Mouse (Mus musculus) midbrain, embryonic 15.5 days (tissue): ENCODE results near the gene Ccdc14. TPM values are rescaled to one million over a fixed set of nuclear protein-coding genes. Genes with fewer than 3 reads are reported as not detected.
"Not testable (repeated sequence)": the region's sequence is repeated elsewhere in the genome, so short reads cannot be mapped to it uniquely, and the experiment has no call there.

ENCODE experiments used
- ATAC-seq: fragments of 200-750 bp; cut with Nextera tagmentation; replicated peaks from 2 replicates; pipeline ENCODE4 v1.8.0; 2017; ENCODE audit warnings: moderate TSS enrichment
- H3K27ac ChIP-seq: fragments of 300-500 bp; sonication (generic); 2 replicates; pipeline ENCODE4 v1.5.1; 2015; ENCODE audit warnings: mild to moderate bottlenecking, inconsistent platforms
- H3K27me3 ChIP-seq: fragments of 300-500 bp; sonication (generic); replicated peaks from 2 replicates; pipeline ENCODE4 v1.6.1; 2015; ENCODE audit warnings: inconsistent platforms
- H3K36me3 ChIP-seq: fragments of 300-500 bp; sonication (generic); replicated peaks from 2 replicates; pipeline ENCODE4 v1.6.1; 2015; ENCODE audit warnings: inconsistent platforms
- H3K4me1 ChIP-seq: fragments of 300-500 bp; sonication (generic); 2 replicates; pipeline ENCODE4 v1.6.1; 2015; ENCODE audit warnings: inconsistent platforms
- H3K4me2 ChIP-seq: fragments of 300-500 bp; sonication (generic); 2 replicates; pipeline ENCODE4 v1.6.1; 2015; ENCODE audit warnings: inconsistent platforms, mild to moderate bottlenecking, moderate library complexity
- H3K4me3 ChIP-seq: fragments of 300-500 bp; sonication (generic); 2 replicates; pipeline ENCODE4 v1.5.1; 2015; ENCODE audit warnings: mild to moderate bottlenecking, inconsistent platforms
- H3K9ac ChIP-seq: fragments of 300-500 bp; sonication (generic); 2 replicates; pipeline ENCODE4 v1.6.1; 2015; ENCODE audit warnings: mild to moderate bottlenecking, inconsistent platforms
- H3K9me3 ChIP-seq: fragments of 300-500 bp; sonication (generic); 2 replicates; pipeline ENCODE4 v1.6.1; 2016; ENCODE audit warnings: inconsistent platforms
- WGBS: fragments of 180-500 bp; shearing (Covaris S2); methylation state at CpG from one replicate; pipeline ENCODE4 v1.1.7; 2015; ENCODE audit warnings: mixed read lengths; 5-methylcytosine and 5-hydroxymethylcytosine counted together
- polyA plus RNA-seq: library from polyadenylated mRNA; unstranded; fragments of >200 nt; fragmentation: Nextera tagmentation; extraction: Ambion mirVana; gene quantifications from 2 replicates; pipeline ENCODE4 v1.2.1, GENCODE M21; 2015

Gene Ccdc14
- polyA plus RNA-seq, 1 experiment from 2014 or later = 4.0 TPM

GRCm38 (mm10) chr16:34672822-34673221 is 17.6 kb upstream of the Ccdc14 start:
- no peaks in the 10 kb centered on the region for H3K36me3 ChIP-seq
- H3K27me3 ChIP-seq = peaks cover 11% of the 10 kb centered on the region; the same call in 1 of the 2 replicates
- H3K27ac ChIP-seq = no peak overlapping the region
- ATAC-seq = no peak
- H3K4me2 ChIP-seq = no peak overlapping the region
- H3K9ac ChIP-seq = no peak overlapping the region
- no peak overlapping the region for H3K4me3 ChIP-seq
- H3K9me3 ChIP-seq = no peaks in the 10 kb centered on the region
- H3K4me1 ChIP-seq = 0 out of 2 replicates have a peak, but pooled peaks cover 5% of the 10 kb centered on the region
- WGBS = 58% methylated on average over 3 of the region's 3 CpGs

DNA sequence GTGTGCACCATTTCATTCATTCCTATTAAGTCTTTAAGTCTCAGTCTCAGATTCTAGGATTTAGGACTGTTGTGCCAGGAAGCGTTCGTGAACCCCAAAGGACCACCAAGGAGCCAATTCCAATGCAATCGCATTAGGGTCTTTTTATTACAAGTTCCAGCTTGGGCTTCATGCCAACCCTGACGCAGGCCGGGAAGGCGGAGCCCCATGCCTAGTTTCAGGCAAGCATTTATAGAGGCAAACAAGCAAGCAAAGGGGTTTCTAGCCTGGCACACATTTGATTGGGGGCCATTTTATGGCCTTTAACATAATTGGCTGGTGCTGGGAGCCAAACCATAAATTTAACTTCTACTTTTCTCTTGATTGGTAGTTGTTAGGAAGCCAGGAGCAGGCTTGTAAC is 16.1 kb upstream of the Ccdc14 start:
- H3K27me3 ChIP-seq = no peaks in the 10 kb centered on the region
- ATAC-seq = no peak
- no peaks in the 10 kb centered on the region for H3K9me3 ChIP-seq
- H3K27ac ChIP-seq = no peak overlapping the region
- H3K9ac ChIP-seq = no peak overlapping the region
- H3K4me3 ChIP-seq = no peak overlapping the region
- H3K4me1 ChIP-seq = 0 out of 2 replicates have a peak, but pooled peaks cover 5% of the 10 kb centered on the region
- H3K36me3 ChIP-seq = no peaks in the 10 kb centered on the region
- WGBS = 72% methylated on average over 6 of the region's 6 CpGs
- no peak overlapping the region for H3K4me2 ChIP-seq

DNA sequence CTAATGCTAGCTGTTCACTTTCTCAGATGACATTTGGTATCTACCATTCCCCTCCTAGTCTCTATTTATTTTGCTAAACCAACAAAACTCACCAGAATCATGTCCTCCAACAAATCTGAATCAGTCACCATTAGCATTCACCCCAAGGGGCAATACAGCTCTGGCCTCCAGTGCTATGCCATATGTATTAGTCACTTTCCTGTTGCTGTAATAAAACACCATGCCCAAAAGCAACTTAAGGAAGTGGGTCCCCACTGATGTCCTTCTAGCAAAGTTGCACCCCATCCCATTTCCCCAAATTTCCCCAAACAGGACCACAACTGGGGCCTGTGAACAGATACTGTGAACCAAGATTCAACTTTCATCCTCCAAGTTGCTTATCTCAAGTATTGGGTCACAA is 8.6 kb upstream of the Ccdc14 start:
- H3K4me1 ChIP-seq = no peaks in the 10 kb centered on the region
- no peaks in the 10 kb centered on the region for H3K9me3 ChIP-seq
- H3K27ac ChIP-seq = no peak overlapping the region
- no peak overlapping the region for H3K4me3 ChIP-seq
- no peak overlapping the region for H3K4me2 ChIP-seq
- no peak overlapping the region for H3K9ac ChIP-seq
- no peaks in the 10 kb centered on the region for H3K36me3 ChIP-seq
- H3K27me3 ChIP-seq = no peaks in the 10 kb centered on the region
- no peak for ATAC-seq

DNA sequence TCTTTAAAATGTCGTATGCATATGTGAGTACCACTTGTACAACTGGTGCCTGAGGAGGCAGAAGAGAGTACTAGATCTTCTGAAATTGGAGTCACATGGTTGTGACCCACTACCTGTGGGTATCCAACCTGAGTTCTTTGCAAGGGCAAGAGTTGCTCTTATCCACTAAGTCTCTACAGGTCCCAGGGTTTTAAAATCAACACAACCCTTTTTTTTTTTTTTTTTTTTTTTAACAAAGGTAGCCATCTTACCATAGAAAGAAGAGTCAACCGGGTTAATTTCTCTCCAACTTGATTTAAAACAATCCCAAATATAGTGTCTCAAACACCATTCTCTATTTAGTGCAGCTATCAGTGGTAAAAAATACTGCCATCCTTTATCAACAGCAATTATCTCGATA is 537 bp upstream of the Ccdc14 start:
- ATAC-seq = no peak; the same call in 1 of the 2 replicates
- 74% methylated on average over 3 of the region's 3 CpGs for WGBS
- Histone ChIP-seq H3K4me3 (peak overlapping the region; percentile 80), H3K36me3 (no peaks in the 10 kb centered on the region), H3K9me3 (no peaks in the 10 kb centered on the region), H3K27ac (peak overlapping the region; percentile 91), H3K4me1 (peaks cover 7% of the 10 kb centered on the region), H3K27me3 (no peaks in the 10 kb centered on the region), H3K4me2 (peak overlapping the region; percentile 78), H3K9ac (no peak overlapping the region; the same call in 1 of the 2 replicates)

- H3K27ac ChIP-seq = peak overlapping the region; percentile 91
- H3K4me2 ChIP-seq = peak overlapping the region; percentile 78
- H3K4me1 ChIP-seq = peaks cover 7% of the 10 kb centered on the region
- no peaks in the 10 kb centered on the region for H3K36me3 ChIP-seq
- peak overlapping the region; percentile 80 for H3K4me3 ChIP-seq
- H3K27me3 ChIP-seq = no peaks in the 10 kb centered on the region
- no peaks in the 10 kb centered on the region for H3K9me3 ChIP-seq
- H3K9ac ChIP-seq = peak overlapping the region; percentile 65
- 7% methylated on average over 11 of the region's 11 CpGs for WGBS
- peak; percentile 9; the same call in 1 of the 2 replicates for ATAC-seq
These were observed 740 bp downstream of the Ccdc14 start for GRCm38 (mm10) chr16:34691156-34691555.

DNA sequence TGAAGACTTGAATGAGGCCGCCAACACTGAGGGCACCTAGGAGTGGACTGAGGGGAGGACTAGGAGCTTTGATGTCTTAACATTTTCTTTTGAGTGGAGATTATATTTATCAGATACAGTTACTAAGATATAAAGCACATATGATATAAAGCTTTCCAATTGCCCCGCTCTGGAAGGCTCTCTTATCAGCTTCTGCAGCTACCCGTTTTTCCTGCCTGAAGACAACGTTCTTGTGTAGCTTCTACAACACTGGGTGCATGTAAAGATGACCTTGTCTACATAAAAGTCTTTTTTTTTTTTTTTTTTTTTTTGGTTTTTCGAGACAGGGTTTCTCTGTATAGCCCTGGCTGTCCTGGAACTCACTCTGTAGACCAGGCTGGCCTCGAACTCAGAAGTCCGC is 4.1 kb downstream of the Ccdc14 start:
- no peak overlapping the region for H3K9ac ChIP-seq
- H3K9me3 ChIP-seq = no peaks in the 10 kb centered on the region
- WGBS = 97% methylated on average over 6 of the region's 7 CpGs
- no peaks in the 10 kb centered on the region for H3K27me3 ChIP-seq
- no peak overlapping the region for H3K27ac ChIP-seq
- no peaks in the 10 kb centered on the region; the same call in 1 of the 2 replicates for H3K36me3 ChIP-seq
- H3K4me2 ChIP-seq = no peak overlapping the region
- H3K4me3 ChIP-seq = no peak overlapping the region
- peaks cover 7% of the 10 kb centered on the region for H3K4me1 ChIP-seq
- no peak for ATAC-seq

- not testable (repeated sequence) for H3K9ac ChIP-seq, H3K4me3 ChIP-seq, H3K4me1 ChIP-seq, H3K27ac ChIP-seq, H3K4me2 ChIP-seq, H3K9me3 ChIP-seq, H3K27me3 ChIP-seq, H3K36me3 ChIP-seq, ATAC-seq
- WGBS = 84% methylated on average over 3 of the region's 3 CpGs
These were observed 8.3 kb downstream of the Ccdc14 start for GRCm38 (mm10) chr16:34698721-34699120.

DNA sequence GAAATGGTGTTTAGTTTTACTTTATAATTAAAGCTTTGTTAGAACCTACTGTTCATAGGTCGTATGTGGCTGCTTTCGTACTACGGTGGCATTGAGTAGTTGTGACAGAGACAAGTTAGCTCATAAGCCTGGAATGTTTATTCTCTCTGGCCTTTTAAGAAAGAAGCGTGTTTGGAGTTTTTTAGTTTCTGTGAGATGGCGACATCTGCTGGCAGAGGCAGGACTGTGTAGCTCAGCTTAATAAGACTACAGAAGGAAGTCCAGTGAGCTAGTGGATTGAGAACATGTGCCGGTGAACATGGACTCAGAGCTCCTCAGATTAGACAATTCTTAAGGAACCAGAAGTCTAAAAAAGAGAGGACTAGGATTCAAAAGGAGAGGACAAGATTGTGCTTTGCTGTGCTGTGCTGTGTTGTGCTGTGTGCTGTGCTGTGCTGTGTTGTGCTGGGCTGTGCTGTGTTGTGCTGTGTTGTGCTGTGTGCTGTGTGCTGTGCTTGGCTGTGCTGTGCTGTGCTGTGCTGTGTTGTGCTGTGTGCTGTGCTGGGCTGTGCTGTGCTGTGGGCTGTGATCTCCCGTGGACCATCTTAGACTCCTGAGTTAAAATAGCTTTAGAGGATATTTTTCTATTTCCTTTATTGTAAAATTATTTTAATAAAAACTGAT is 9.9 kb downstream of the Ccdc14 start:
- H3K4me3 ChIP-seq = no peak overlapping the region
- no peak overlapping the region for H3K9ac ChIP-seq
- 21% methylated on average over 7 of the region's 7 CpGs for WGBS
- H3K27me3 ChIP-seq = no peaks in the 10 kb centered on the region
- H3K27ac ChIP-seq = no peak overlapping the region
- no peaks in the 10 kb centered on the region for H3K9me3 ChIP-seq
- peak; percentile 77 for ATAC-seq
- no peaks in the 10 kb centered on the region for H3K4me1 ChIP-seq
- H3K4me2 ChIP-seq = no peak overlapping the region
- no peaks in the 10 kb centered on the region; the same call in 1 of the 2 replicates for H3K36me3 ChIP-seq

GRCm38 (mm10) chr16:34700828-34701216 is 10.4 kb downstream of the Ccdc14 start:
- WGBS = 85% methylated on average over 6 of the region's 6 CpGs
- Histone ChIP-seq H3K4me3 (no peak overlapping the region), H3K9me3 (no peaks in the 10 kb centered on the region), H3K4me1 (no peaks in the 10 kb centered on the region), H3K27ac (no peak overlapping the region), H3K9ac (no peak overlapping the region), H3K27me3 (no peaks in the 10 kb centered on the region), H3K4me2 (no peak overlapping the region), H3K36me3 (no peaks in the 10 kb centered on the region; the same call in 1 of the 2 replicates)
- ATAC-seq = no peak

- no peaks in the 10 kb centered on the region for H3K27me3 ChIP-seq
- H3K36me3 ChIP-seq = 0 out of 2 replicates have a peak, but pooled peaks cover 6% of the 10 kb centered on the region
- WGBS = 90% methylated on average over 2 of the region's 2 CpGs
- no peak for ATAC-seq
- no peak overlapping the region for H3K9ac ChIP-seq
- H3K27ac ChIP-seq = no peak overlapping the region
- H3K4me2 ChIP-seq = no peak overlapping the region
- H3K4me1 ChIP-seq = no peaks in the 10 kb centered on the region
- H3K9me3 ChIP-seq = no peaks in the 10 kb centered on the region
- H3K4me3 ChIP-seq = no peak overlapping the region
These were observed 15.6 kb downstream of the Ccdc14 start for GRCm38 (mm10) chr16:34706019-34706418.

DNA sequence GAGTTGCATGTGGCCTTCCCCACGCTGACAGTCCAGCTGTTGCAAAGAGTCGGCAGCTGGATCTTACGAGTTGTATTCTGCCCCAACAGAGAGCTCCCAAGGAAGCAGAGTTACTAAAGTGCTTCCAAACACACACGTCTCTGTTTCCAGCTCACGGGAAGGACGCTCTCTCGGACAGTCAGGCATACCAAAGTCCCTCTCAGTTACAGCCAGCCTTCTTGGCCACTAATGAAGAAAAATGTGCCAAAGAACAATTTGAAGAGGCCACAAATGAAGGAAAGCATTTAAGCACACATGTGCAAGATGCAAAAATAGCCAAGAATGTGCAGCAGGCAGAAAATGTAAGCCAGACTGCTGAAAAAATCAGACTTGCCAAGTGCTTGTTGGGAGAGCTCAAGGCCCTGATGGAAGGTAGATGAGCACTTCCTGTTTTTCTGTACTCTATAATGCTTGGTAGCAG is 16.1 kb downstream of the Ccdc14 start:
- Histone ChIP-seq H3K9me3 (no peaks in the 10 kb centered on the region), H3K9ac (no peak overlapping the region), H3K4me1 (no peaks in the 10 kb centered on the region), H3K27ac (no peak overlapping the region), H3K4me2 (no peak overlapping the region), H3K27me3 (no peaks in the 10 kb centered on the region), H3K36me3 (0 out of 2 replicates have a peak, but pooled peaks cover 6% of the 10 kb centered on the region), H3K4me3 (no peak overlapping the region)
- ATAC-seq = no peak
- 90% methylated on average over 7 of the region's 7 CpGs for WGBS

GRCm38 (mm10) chr16:34711481-34711880 is 21.1 kb downstream of the Ccdc14 start:
- Histone ChIP-seq H3K4me2 (no peak overlapping the region), H3K36me3 (0 out of 2 replicates have a peak, but pooled peaks cover 6% of the 10 kb centered on the region), H3K9me3 (no peaks in the 10 kb centered on the region), H3K9ac (no peak overlapping the region), H3K27ac (no peak overlapping the region), H3K4me3 (no peak overlapping the region), H3K27me3 (no peaks in the 10 kb centered on the region), H3K4me1 (no peaks in the 10 kb centered on the region)
- WGBS = 85% methylated on average over 3 of the region's 3 CpGs
- ATAC-seq = no peak

DNA sequence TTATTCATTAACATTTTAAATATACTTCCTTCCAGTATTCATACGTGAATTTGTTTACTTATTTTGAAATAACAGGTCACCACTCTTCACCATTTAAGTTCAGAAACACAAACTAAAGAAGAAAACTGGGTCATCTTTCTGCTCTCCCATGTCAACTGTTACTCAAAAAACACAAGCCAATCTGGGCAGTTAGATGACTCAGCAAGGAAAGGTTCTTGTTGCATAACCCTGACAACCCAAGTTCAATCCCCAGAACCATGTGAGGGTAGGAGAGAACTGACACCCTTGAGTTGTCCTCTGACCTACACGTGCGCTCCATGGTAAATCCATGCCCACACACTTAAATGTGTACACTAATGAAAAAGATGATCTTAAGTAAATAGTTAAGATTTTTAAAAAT is 34.7 kb downstream of the Ccdc14 start:
- no peaks in the 10 kb centered on the region for H3K27me3 ChIP-seq
- no peaks in the 10 kb centered on the region for H3K4me1 ChIP-seq
- H3K36me3 ChIP-seq = no peaks in the 10 kb centered on the region
- 95% methylated on average over 3 of the region's 3 CpGs for WGBS
- no peak overlapping the region for H3K27ac ChIP-seq
- H3K4me3 ChIP-seq = no peak overlapping the region
- H3K4me2 ChIP-seq = no peak overlapping the region
- no peak for ATAC-seq
- no peak overlapping the region for H3K9ac ChIP-seq
- no peaks in the 10 kb centered on the region for H3K9me3 ChIP-seq
